20 mouse cellular contexts compared by ENCODE assay signal in the genomic region with DNA sequence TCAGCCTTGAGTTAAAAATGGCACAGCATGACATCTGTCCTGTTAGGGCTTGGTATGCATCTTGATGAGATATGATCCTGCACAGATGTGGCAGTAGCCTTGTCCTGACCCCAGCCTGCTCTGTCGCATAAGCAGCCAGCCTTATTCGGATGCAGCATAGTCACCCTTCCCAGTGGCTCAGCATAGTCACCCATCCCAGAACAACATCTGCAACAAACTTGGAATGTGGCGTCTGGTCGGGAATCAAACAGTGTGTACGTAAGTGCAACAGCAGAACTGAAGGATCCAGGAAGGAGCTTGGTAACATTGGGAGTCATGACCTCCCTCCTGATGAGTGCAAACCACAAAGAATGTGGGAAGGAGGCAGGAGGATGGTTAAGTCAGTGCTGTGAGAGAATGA.
DNase-seq lines count a peak whose midpoint lies in the region; ATAC-seq and TF ChIP-seq lines count a peak whose summit lies in the region.
"Had no signal": no experiment of that assay in that cellular context is flagged by ENCODE, and none has a peak within 500 bp of the region (broad histone marks: within the 10 kb centered on the region; RNA-seq: fewer than 3 reads in every experiment).

No protein-coding gene starts in this region.

- no peak for TF ChIP-seq POLR2A in myocyte (IDR thresholded peaks at IDR 0.05; ENCODE audit: insufficient read length, low read depth)

- H3K4me2 ChIP-seq in embryonic facial prominence, embryonic 14.5 days (ENCODE audit: low read depth, low read length) = no peak overlapping the region
- no peak overlapping the region for H3K4me2 ChIP-seq in midbrain, embryonic 11.5 days
- H3K4me2 ChIP-seq in midbrain, embryonic 15.5 days = no peak overlapping the region
- peak overlapping the region; percentile 51 for H3K4me2 ChIP-seq in myocyte (ENCODE audit: low read depth)
- H3K4me2 ChIP-seq: embryonic facial prominence, embryonic 13.5 days; heart, embryonic 11.5 days; hindbrain, embryonic 15.5 days had no signal

- H3K36me3 ChIP-seq in embryonic facial prominence, embryonic 14.5 days (ENCODE audit: control insufficient read depth, insufficient read depth, low read length) = no peaks in the 10 kb centered on the region
- H3K36me3 ChIP-seq in embryonic facial prominence, embryonic 10.5 days (replicated peaks) = no peaks in the 10 kb centered on the region
- no peaks in the 10 kb centered on the region for H3K36me3 ChIP-seq in midbrain, embryonic 11.5 days (ENCODE audit: control insufficient read depth, insufficient read depth, low read length)
- H3K36me3 ChIP-seq in midbrain, embryonic 15.5 days (replicated peaks) = no peaks in the 10 kb centered on the region
- no peaks in the 10 kb centered on the region for H3K36me3 ChIP-seq in myocyte (ENCODE audit: control insufficient read depth, insufficient read depth)
- H3K36me3 ChIP-seq: embryonic facial prominence, embryonic 13.5 days; forebrain, embryonic 10.5 days; hindbrain, embryonic 10.5 days; hindbrain, embryonic 15.5 days had no signal

- H3K27ac ChIP-seq in embryonic facial prominence, embryonic 14.5 days (replicated peaks; ENCODE audit: low read depth, low read length) = no peak overlapping the region
- no peak overlapping the region for H3K27ac ChIP-seq in embryonic facial prominence, embryonic 10.5 days (replicated peaks)
- no peak overlapping the region for H3K27ac ChIP-seq in midbrain, embryonic 11.5 days (ENCODE audit: low read depth, low read length)
- H3K27ac ChIP-seq in midbrain, embryonic 15.5 days = no peak overlapping the region
- H3K27ac ChIP-seq: embryonic facial prominence, embryonic 13.5 days; forebrain, embryonic 10.5 days; heart, adult 2 months; hindbrain, embryonic 10.5 days; hindbrain, embryonic 15.5 days had no signal

- H3K27me3 ChIP-seq in embryonic facial prominence, embryonic 14.5 days (replicated peaks; ENCODE audit: control insufficient read depth, insufficient read depth, low read length) = no peaks in the 10 kb centered on the region
- H3K27me3 ChIP-seq in embryonic facial prominence, embryonic 10.5 days (replicated peaks; ENCODE audit: low read depth, poor library complexity, severe bottlenecking) = no peaks in the 10 kb centered on the region
- no peaks in the 10 kb centered on the region for H3K27me3 ChIP-seq in midbrain, embryonic 11.5 days (ENCODE audit: control insufficient read depth, insufficient read depth, low read length)
- no peaks in the 10 kb centered on the region; the same call in 1 of the 2 replicates for H3K27me3 ChIP-seq in midbrain, embryonic 15.5 days (replicated peaks)
- no peaks in the 10 kb centered on the region for H3K27me3 ChIP-seq in myocyte (ENCODE audit: control insufficient read depth, insufficient read depth, insufficient read length)
- H3K27me3 ChIP-seq: CH12.LX; embryonic facial prominence, embryonic 13.5 days; hindbrain, embryonic 15.5 days had no signal

- WGBS in embryonic facial prominence, embryonic 14.5 days = 31% methylated on average over 5 of the region's 5 CpGs
- 71% methylated on average over 5 of the region's 5 CpGs for whole genome bisulfite sequencing in embryonic facial prominence, embryonic 10.5 days
- 72% methylated on average over 5 of the region's 5 CpGs for WGBS in midbrain, embryonic 11.5 days
- 69% methylated on average over 5 of the region's 5 CpGs for WGBS in midbrain, embryonic 15.5 days

- H3K4me1 ChIP-seq in embryonic facial prominence, embryonic 14.5 days (ENCODE audit: control insufficient read depth, insufficient read depth, low read length) = peaks cover 9% of the 10 kb centered on the region; the same call in 1 of the 2 replicates
- H3K4me1 ChIP-seq in embryonic facial prominence, embryonic 10.5 days = peaks cover 10% of the 10 kb centered on the region
- no peaks in the 10 kb centered on the region for H3K4me1 ChIP-seq in midbrain, embryonic 11.5 days (ENCODE audit: control insufficient read depth, insufficient read depth, low read length)
- H3K4me1 ChIP-seq in midbrain, embryonic 15.5 days = no peaks in the 10 kb centered on the region
- H3K4me1 ChIP-seq: hindbrain, embryonic 15.5 days had no signal

- no peak overlapping the region for H3ac ChIP-seq in myocyte (ENCODE audit: control insufficient read depth, insufficient read length)

- no peaks in the 10 kb centered on the region for H3K9me3 ChIP-seq in embryonic facial prominence, embryonic 14.5 days (ENCODE audit: control insufficient read depth, low read length)
- no peaks in the 10 kb centered on the region for H3K9me3 ChIP-seq in embryonic facial prominence, embryonic 10.5 days
- H3K9me3 ChIP-seq in midbrain, embryonic 11.5 days (ENCODE audit: control insufficient read depth, low read length) = no peaks in the 10 kb centered on the region
- H3K9me3 ChIP-seq in midbrain, embryonic 15.5 days = no peaks in the 10 kb centered on the region
- H3K9me3 ChIP-seq: embryonic facial prominence, embryonic 13.5 days; forebrain, embryonic 10.5 days; hindbrain, embryonic 10.5 days; hindbrain, embryonic 15.5 days had no signal

- H3K9ac ChIP-seq in embryonic facial prominence, embryonic 14.5 days (ENCODE audit: low read depth, low read length) = no peak overlapping the region
- H3K9ac ChIP-seq in midbrain, embryonic 11.5 days (ENCODE audit: low read length) = no peak overlapping the region
- no peak overlapping the region for H3K9ac ChIP-seq in midbrain, embryonic 15.5 days
- H3K9ac ChIP-seq: embryonic facial prominence, embryonic 13.5 days; hindbrain, embryonic 15.5 days had no signal

- DNase-seq in embryonic facial prominence, embryonic 14.5 days (ENCODE audit: low spot score) = peak; percentile 27
- no peak for DNase-seq in embryonic facial prominence, embryonic 10.5 days (ENCODE audit: low spot score)
- peak; percentile 85 for DNase-seq in midbrain, embryonic 11.5 days (ENCODE audit: low spot score, missing footprints)
- DNase-seq in right cerebral cortex, postnatal 36 days (ENCODE audit: low spot score in 2 of 2) = no peak
- no peak for DNase-seq in MN1 (ENCODE audit: low spot score)
- DNase-seq: adrenal gland, postnatal 10 days; cerebellum, adult 11-12 months; cerebellum, adult 9-10 months; cerebellum, postnatal 25 days had no signal

- peak; percentile 44; the same call in 1 of the 2 replicates for ATAC-seq in embryonic facial prominence, embryonic 14.5 days (ENCODE audit: low read depth)
- no peak for ATAC-seq in midbrain, embryonic 11.5 days (ENCODE audit: low FRiP score)
- ATAC-seq in midbrain, embryonic 15.5 days (replicated peaks) = no peak
- ATAC-seq: forebrain, embryonic 14.5 days; intestine, embryonic 16.5 days had no signal

- no peaks in the 10 kb centered on the region for H3K79me2 ChIP-seq in myocyte (ENCODE audit: control insufficient read depth, insufficient read depth)

- no peak overlapping the region for H3K4me3 ChIP-seq in embryonic facial prominence, embryonic 14.5 days (ENCODE audit: low read depth, low read length)
- H3K4me3 ChIP-seq in embryonic facial prominence, embryonic 10.5 days = no peak overlapping the region
- no peak overlapping the region for H3K4me3 ChIP-seq in midbrain, embryonic 11.5 days (ENCODE audit: low read depth, low read length)
- H3K4me3 ChIP-seq in midbrain, embryonic 15.5 days = no peak overlapping the region
- no peak overlapping the region for H3K4me3 ChIP-seq in myocyte
- H3K4me3 ChIP-seq: embryonic facial prominence, embryonic 13.5 days; forebrain, embryonic 10.5 days; heart, adult 2 months; hindbrain, embryonic 10.5 days; hindbrain, embryonic 15.5 days had no signal

TF ChIP-seq in myocyte, 11 proteins besides CTCF, POLR2A, EP300 and RAD21:
- peak in 1 of 3 experiments; percentile 11 for TF ChIP-seq MYOG (IDR thresholded peaks at IDR 0.05; ENCODE audit: control insufficient read depth in 1 of 3, insufficient read depth in 1 of 3, insufficient read length in 2 of 3, low read depth in 2 of 3)
- TF ChIP-seq TCF12 (IDR thresholded peaks at IDR 0.05; ENCODE audit: insufficient read depth, poor library complexity, severe bottlenecking) = no peak
- TF ChIP-seq MYOD1 (IDR thresholded peaks at IDR 0.05; ENCODE audit: control insufficient read depth in 1 of 3, insufficient read length in 2 of 3, low read depth in 2 of 3) = peak in 1 of 3 experiments; percentile 26

Comparison
In these comparisons a context has a peak if more than half of its experiments do, and no peak if none do; other contexts are left out.
1. DNase-seq: peak in embryonic facial prominence, embryonic 14.5 days (single experiment) and midbrain, embryonic 11.5 days (single experiment); none in embryonic facial prominence, embryonic 10.5 days (single experiment), right cerebral cortex, postnatal 36 days (0 of 2) and MN1 (single experiment).